Mouse (Mus musculus) neural tube, embryonic 15.5 days (tissue): Measurements from ENCODE around the gene Spag17. TPM values are rescaled to one million over a fixed set of nuclear protein-coding genes. Genes with fewer than 3 reads are reported as not detected.
"Not testable (repeated sequence)": the region's sequence is repeated elsewhere in the genome, so short reads cannot be mapped to it uniquely, and the experiment has no call there.

ENCODE experiments used
- ATAC-seq: fragments of 200-750 bp; cut with Nextera tagmentation; 2 replicates; pipeline ENCODE4 v1.8.0; 2017; ENCODE audit warnings: mild to moderate bottlenecking, moderate TSS enrichment, moderate library complexity; ENCODE audit not compliant: low FRiP score
- H3K27ac ChIP-seq: fragments of 300-500 bp; sonication (generic); replicated peaks from 2 replicates; pipeline ENCODE4 v1.5.1; 2015; ENCODE audit warnings: mild to moderate bottlenecking, inconsistent platforms
- H3K27me3 ChIP-seq: fragments of 300-500 bp; sonication (generic); replicated peaks from 2 replicates; pipeline ENCODE4 v1.6.1; 2015; ENCODE audit warnings: inconsistent platforms
- H3K36me3 ChIP-seq: fragments of 300-500 bp; sonication (generic); 2 replicates; pipeline ENCODE4 v1.6.1; 2015; ENCODE audit warnings: inconsistent platforms
- H3K4me1 ChIP-seq: fragments of 300-500 bp; sonication (generic); 2 replicates; pipeline ENCODE4 v1.6.1; 2015; ENCODE audit warnings: inconsistent platforms
- H3K4me2 ChIP-seq: fragments of 300-500 bp; sonication (generic); 2 replicates; pipeline ENCODE4 v1.6.1; 2015; ENCODE audit warnings: inconsistent platforms, mild to moderate bottlenecking, moderate library complexity
- H3K4me3 ChIP-seq: fragments of 300-500 bp; sonication (generic); replicated peaks from 2 replicates; pipeline ENCODE4 v1.5.1; 2015; ENCODE audit warnings: mild to moderate bottlenecking, inconsistent platforms
- H3K9ac ChIP-seq: fragments of 300-500 bp; sonication (generic); replicated peaks from 2 replicates; pipeline ENCODE4 v1.6.1; 2015; ENCODE audit warnings: mild to moderate bottlenecking, inconsistent platforms
- H3K9me3 ChIP-seq: fragments of 300-500 bp; sonication (generic); replicated peaks from 2 replicates; pipeline ENCODE4 v1.6.1; 2016; ENCODE audit warnings: inconsistent platforms
- WGBS: fragments of 180-500 bp; shearing (Covaris S2); methylation state at CpG from one replicate; pipeline ENCODE4 v1.1.7; 2015; ENCODE audit warnings: mixed read lengths; 5-methylcytosine and 5-hydroxymethylcytosine counted together
- polyA plus RNA-seq: library from polyadenylated mRNA; unstranded; fragments of >200 nt; fragmentation: Nextera tagmentation; extraction: Ambion mirVana; gene quantifications from 2 replicates; pipeline ENCODE4 v1.2.1, GENCODE M21; 2015

The Spag17 gene
- polyA plus RNA-seq: 0.12 and 0.27 TPM in 2 replicates

GRCm38 (mm10) chr3:99885187-99885811, at the start of gene Spag17:
Gene Spag17, plus strand, starts transcription at chr3:99885406.
- no peak for ATAC-seq
- Histone ChIP-seq H3K9ac (no peak within 1 kb of the TSS), H3K27me3 (no peaks in the 10 kb centered on the region), H3K4me2 (no peak within 1 kb of the TSS), H3K27ac (no peak within 1 kb of the TSS), H3K4me3 (no peak within 1 kb of the TSS), H3K4me1 (no peaks in the 10 kb centered on the region), H3K36me3 (no peaks in the 10 kb centered on the region), H3K9me3 (no peaks in the 10 kb centered on the region)
- 38% methylated on average over 16 of the region's 16 CpGs for WGBS

- peak; percentile 28; the same call in 1 of the 2 replicates for ATAC-seq
- Histone ChIP-seq H3K9me3 (no peaks in the 10 kb centered on the region), H3K27ac (no peak overlapping the region), H3K9ac (no peak overlapping the region), H3K4me2 (no peak overlapping the region), H3K27me3 (no peaks in the 10 kb centered on the region), H3K4me3 (no peak overlapping the region), H3K4me1 (no peaks in the 10 kb centered on the region), H3K36me3 (no peaks in the 10 kb centered on the region)
- WGBS: 16% methylated on average over 2 of the region's 2 CpGs
Observed at GRCm38 (mm10) chr3:99842333-99842732, 42.9 kb upstream of the Spag17 start.

- Histone ChIP-seq H3K9me3 (no peaks in the 10 kb centered on the region), H3K4me3 (no peak overlapping the region), H3K36me3 (no peaks in the 10 kb centered on the region), H3K27me3 (no peaks in the 10 kb centered on the region), H3K4me2 (no peak overlapping the region), H3K27ac (no peak overlapping the region), H3K9ac (no peak overlapping the region), H3K4me1 (no peaks in the 10 kb centered on the region)
- WGBS: 60% methylated on average over 3 of the region's 3 CpGs
- ATAC-seq: no peak; the same call in 1 of the 2 replicates
Observed at GRCm38 (mm10) chr3:99842808-99843207, 42.4 kb upstream of the Spag17 start.

- ATAC-seq: no peak
- Histone ChIP-seq H3K9me3 (no peaks in the 10 kb centered on the region), H3K9ac (no peak overlapping the region), H3K4me3 (no peak overlapping the region), H3K27me3 (no peaks in the 10 kb centered on the region), H3K4me2 (no peak overlapping the region), H3K36me3 (no peaks in the 10 kb centered on the region), H3K27ac (no peak overlapping the region), H3K4me1 (no peaks in the 10 kb centered on the region)
- WGBS: 91% methylated on average over 6 of the region's 6 CpGs
Observed at GRCm38 (mm10) chr3:99843233-99843632, 42.0 kb upstream of the Spag17 start.

GRCm38 (mm10) chr3:99850926-99851325, 34.3 kb upstream of the Spag17 start:
- no peak overlapping the region for H3K4me3 ChIP-seq
- ATAC-seq: no peak
- no peaks in the 10 kb centered on the region for H3K4me1 ChIP-seq
- WGBS: 92% methylated on average over 7 of the region's 7 CpGs
- H3K4me2 ChIP-seq: no peak overlapping the region
- no peaks in the 10 kb centered on the region for H3K9me3 ChIP-seq
- H3K27ac ChIP-seq: no peak overlapping the region
- H3K36me3 ChIP-seq: no peaks in the 10 kb centered on the region
- no peaks in the 10 kb centered on the region for H3K27me3 ChIP-seq
- H3K9ac ChIP-seq: no peak overlapping the region

GRCm38 (mm10) chr3:99854595-99854994, 30.6 kb upstream of the Spag17 start:
- no peaks in the 10 kb centered on the region for H3K4me1 ChIP-seq
- 77% methylated on average over 3 of the region's 3 CpGs for WGBS
- no peak overlapping the region for H3K27ac ChIP-seq
- H3K4me2 ChIP-seq: no peak overlapping the region
- H3K27me3 ChIP-seq: no peaks in the 10 kb centered on the region
- H3K9me3 ChIP-seq: no peaks in the 10 kb centered on the region
- H3K9ac ChIP-seq: no peak overlapping the region
- no peak overlapping the region for H3K4me3 ChIP-seq
- ATAC-seq: no peak
- no peaks in the 10 kb centered on the region for H3K36me3 ChIP-seq

- H3K4me2 ChIP-seq: no peak overlapping the region
- H3K9ac ChIP-seq: no peak overlapping the region
- no peak for ATAC-seq
- no peaks in the 10 kb centered on the region for H3K9me3 ChIP-seq
- no peak overlapping the region for H3K27ac ChIP-seq
- no peak overlapping the region for H3K4me3 ChIP-seq
- no peaks in the 10 kb centered on the region for H3K27me3 ChIP-seq
- no peaks in the 10 kb centered on the region for H3K36me3 ChIP-seq
- no peaks in the 10 kb centered on the region for H3K4me1 ChIP-seq
- WGBS: 71% methylated on average over 3 of the region's 3 CpGs
Observed at GRCm38 (mm10) chr3:99858922-99859321, 26.3 kb upstream of the Spag17 start.

GRCm38 (mm10) chr3:99864706-99865105, 20.5 kb upstream of the Spag17 start:
- no peaks in the 10 kb centered on the region for H3K4me1 ChIP-seq
- no peaks in the 10 kb centered on the region for H3K27me3 ChIP-seq
- H3K9ac ChIP-seq: no peak overlapping the region
- ATAC-seq: no peak
- H3K36me3 ChIP-seq: no peaks in the 10 kb centered on the region
- H3K9me3 ChIP-seq: no peaks in the 10 kb centered on the region
- no peak overlapping the region for H3K4me2 ChIP-seq
- H3K27ac ChIP-seq: no peak overlapping the region
- no peak overlapping the region for H3K4me3 ChIP-seq
- WGBS: 80% methylated on average over 1 of the region's 1 CpGs

- H3K4me3 ChIP-seq: no peak overlapping the region
- no peak overlapping the region for H3K27ac ChIP-seq
- no peaks in the 10 kb centered on the region for H3K4me1 ChIP-seq
- no peaks in the 10 kb centered on the region for H3K36me3 ChIP-seq
- H3K9me3 ChIP-seq: no peaks in the 10 kb centered on the region
- H3K9ac ChIP-seq: no peak overlapping the region
- ATAC-seq: no peak
- no peak overlapping the region for H3K4me2 ChIP-seq
- no peaks in the 10 kb centered on the region for H3K27me3 ChIP-seq
Observed at GRCm38 (mm10) chr3:99875137-99875536, 10.1 kb upstream of the Spag17 start.

GRCm38 (mm10) chr3:99881498-99881897, 3.7 kb upstream of the Spag17 start:
- no peaks in the 10 kb centered on the region for H3K36me3 ChIP-seq
- no peaks in the 10 kb centered on the region for H3K4me1 ChIP-seq
- H3K9ac ChIP-seq: no peak overlapping the region
- no peak for ATAC-seq
- H3K4me2 ChIP-seq: no peak overlapping the region
- no peak overlapping the region for H3K27ac ChIP-seq
- H3K27me3 ChIP-seq: no peaks in the 10 kb centered on the region
- H3K4me3 ChIP-seq: no peak overlapping the region
- H3K9me3 ChIP-seq: no peaks in the 10 kb centered on the region
- 75% methylated on average over 3 of the region's 3 CpGs for WGBS

GRCm38 (mm10) chr3:99883988-99884564, 1.1 kb upstream of the Spag17 start:
- H3K4me3 ChIP-seq: no peak overlapping the region
- no peaks in the 10 kb centered on the region for H3K4me1 ChIP-seq
- no peak for ATAC-seq
- no peak overlapping the region for H3K9ac ChIP-seq
- no peak overlapping the region for H3K27ac ChIP-seq
- WGBS: 86% methylated on average over 6 of the region's 6 CpGs
- H3K36me3 ChIP-seq: no peaks in the 10 kb centered on the region
- no peak overlapping the region for H3K4me2 ChIP-seq
- no peaks in the 10 kb centered on the region for H3K9me3 ChIP-seq
- no peaks in the 10 kb centered on the region for H3K27me3 ChIP-seq

- 95% methylated on average over 4 of the region's 4 CpGs for WGBS
- ATAC-seq, H3K4me1 ChIP-seq: not testable (repeated sequence)
Observed at GRCm38 (mm10) chr3:99894741-99895140, 9.5 kb downstream of the Spag17 start.

More at GRCm38 (mm10) chr3:99894741-99895140, 9.5 kb downstream of the Spag17 start:
- not testable (repeated sequence) for H3K27ac ChIP-seq, H3K27me3 ChIP-seq, H3K4me3 ChIP-seq, H3K9me3 ChIP-seq, H3K9ac ChIP-seq, H3K36me3 ChIP-seq, H3K4me2 ChIP-seq
